Mouse (Mus musculus) lung, postnatal 10 days (tissue): ENCODE data around the gene Bhlhe23.
A peak's percentile ranks its signal among the peaks of the same experiment; 100 is the strongest.

Experiments used
- DNase-seq: peaks from one replicate; pipeline ENCODE4 v3.0.0; 2021

The Bhlhe23 gene

DNA sequence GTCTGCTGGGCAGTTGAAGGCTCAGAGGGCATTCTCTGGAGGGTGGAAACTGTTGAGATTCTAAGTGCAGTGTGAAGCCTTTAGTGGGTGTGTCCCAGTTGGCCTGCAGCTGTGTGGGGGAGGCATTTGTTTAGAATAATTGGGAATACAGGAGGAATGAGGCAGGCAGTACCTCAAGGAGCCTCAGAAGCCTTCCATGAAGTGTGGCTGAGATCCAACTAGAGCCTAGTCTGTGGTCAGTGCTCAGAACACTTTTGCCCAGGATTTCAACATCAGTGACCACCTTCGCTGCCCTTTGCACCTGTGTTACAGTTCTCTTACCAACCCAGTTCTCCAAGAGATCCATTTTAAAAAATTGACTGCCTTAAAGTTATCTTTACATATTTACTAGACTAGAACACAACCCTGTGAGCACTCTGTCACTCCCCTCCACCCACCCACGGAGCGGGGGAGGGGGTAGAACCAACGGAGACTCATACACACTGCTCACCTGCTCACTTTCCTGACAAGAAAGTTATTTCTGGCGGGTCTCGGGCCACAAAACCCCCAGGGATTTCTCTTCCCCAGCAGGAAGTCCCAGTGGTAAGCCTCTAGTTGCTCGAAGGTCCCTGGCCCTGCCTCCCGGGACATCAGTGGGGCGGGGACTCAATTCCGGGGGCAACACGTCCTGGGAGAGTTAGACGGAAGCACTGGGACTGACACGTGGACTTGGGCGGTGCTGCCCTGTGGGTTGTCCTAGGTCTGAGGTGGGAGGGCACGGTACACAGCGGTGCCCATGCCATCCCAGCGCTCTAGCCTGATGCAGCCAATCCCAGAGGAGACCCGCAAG is 51.9 kb downstream of the Bhlhe23 start, which contains the start of gene Slc17a9:
Gene Slc17a9 (plus strand): TSS at position 679 of the 829 bp plus-strand sequence.
- DNase-seq: peak; percentile 83
